Mouse (Mus musculus) layer of hippocampus, postnatal 25 days (tissue): ENCODE data around the gene Nxf3. TPM values are rescaled to one million over a fixed set of nuclear protein-coding genes. Genes with fewer than 3 reads are reported as not detected.

ENCODE experiments used
- total RNA-seq, 2 experiments: library from RNA; stranded (reverse); gene quantifications; 2 replicates each; pipeline ENCODE4 v1.2.3; 2021

Nxf3 gene
- total RNA-seq, 2 experiments from 2014 or later, result not detected

Other genes starting within 250 kb of the Nxf3 start
- 100 to 1,000 TPM; 145 to 157 TPM for gene Gprasp2, start 246.2 kb downstream of the Nxf3 start, total RNA-seq
- gene Arxes2, start 91.4 kb downstream of the Nxf3 start, total RNA-seq, result 10 to 100 TPM; 64.8 to 76.9 TPM
- gene Arxes1, start 51.9 kb downstream of the Nxf3 start, total RNA-seq, result 10 to 100 TPM; 40.7 to 46.9 TPM
- 100 to 1,000 TPM; 365 to 377 TPM for gene Bex2, start 17.0 kb downstream of the Nxf3 start, total RNA-seq
- 10 to 100 TPM; 21.0 to 22.0 TPM for gene Bex4, start 53.7 kb upstream of the Nxf3 start, total RNA-seq
- 10 to 100 TPM; 36.6 to 42.7 TPM for gene Tceal8, start 87.1 kb upstream of the Nxf3 start, total RNA-seq
- gene Tceal5, start 118.6 kb upstream of the Nxf3 start, total RNA-seq, result 100 to 1,000 TPM; 121 to 151 TPM
- 1 to 10 TPM in 1 of 2 experiments, under 1 TPM in 1; 0.70 to 1.4 TPM for gene Tceal7, start 129.5 kb upstream of the Nxf3 start, total RNA-seq
- 10 to 100 TPM; 64.9 to 73.4 TPM for gene Bex1, start 130.3 kb upstream of the Nxf3 start, total RNA-seq
- gene Tceal9, start 159.8 kb upstream of the Nxf3 start, total RNA-seq, result 10 to 100 TPM; 88.5 to 93.5 TPM
- gene Bex3, start 185.0 kb upstream of the Nxf3 start, total RNA-seq, result 100 to 1,000 TPM; 317 to 336 TPM